Mouse (Mus musculus) left cerebral cortex, postnatal 14 days (tissue): ENCODE results near the gene Azin2. TPM values are rescaled to one million over a fixed set of nuclear protein-coding genes. Genes with fewer than 3 reads are reported as not detected.

Experiments
- DNase-seq, 2 experiments: peaks; one replicate each; pipeline ENCODE4 v3.0.0; 2021 to 2022; ENCODE audit warnings: low spot score in 2 of 2, mixed read lengths in 1 of 2
- intact Hi-C: fragments of 180-260 bp; cut with DNase I; formaldehyde crosslinking; loops from one replicate; pipeline ENCODE4 v1.15.1; 2025
- long read RNA-seq, 2 experiments: library from polyadenylated mRNA; stranded (forward); transcript quantifications; one replicate each; pipeline ENCODE4 v2.0.0; 2021
- total RNA-seq, 2 experiments: library from RNA; stranded (reverse); gene quantifications; 2 replicates each; pipeline ENCODE4 v1.2.3; 2021

Gene Azin2
- total RNA-seq, result 10 to 100 TPM; 42.1 to 43.5 TPM
- long read RNA-seq, experiment 1, transcript Azin2-201 (11 exons, 2,063 nt), result major isoform, 31 of 80 reads
- long read RNA-seq, experiment 1, partial matches to known transcripts, result 17 of 80 reads
- long read RNA-seq, experiment 1, other reads (novel, unspliced or antisense), result 32 of 80 reads
- long read RNA-seq, experiment 2, transcript Azin2-201 (11 exons, 2,063 nt), result major isoform, 16 of 68 reads
- long read RNA-seq, experiment 2, partial matches to known transcripts, result 17 of 68 reads
- long read RNA-seq, experiment 2, other reads (novel, unspliced or antisense), result 31 of 68 reads

DNA sequence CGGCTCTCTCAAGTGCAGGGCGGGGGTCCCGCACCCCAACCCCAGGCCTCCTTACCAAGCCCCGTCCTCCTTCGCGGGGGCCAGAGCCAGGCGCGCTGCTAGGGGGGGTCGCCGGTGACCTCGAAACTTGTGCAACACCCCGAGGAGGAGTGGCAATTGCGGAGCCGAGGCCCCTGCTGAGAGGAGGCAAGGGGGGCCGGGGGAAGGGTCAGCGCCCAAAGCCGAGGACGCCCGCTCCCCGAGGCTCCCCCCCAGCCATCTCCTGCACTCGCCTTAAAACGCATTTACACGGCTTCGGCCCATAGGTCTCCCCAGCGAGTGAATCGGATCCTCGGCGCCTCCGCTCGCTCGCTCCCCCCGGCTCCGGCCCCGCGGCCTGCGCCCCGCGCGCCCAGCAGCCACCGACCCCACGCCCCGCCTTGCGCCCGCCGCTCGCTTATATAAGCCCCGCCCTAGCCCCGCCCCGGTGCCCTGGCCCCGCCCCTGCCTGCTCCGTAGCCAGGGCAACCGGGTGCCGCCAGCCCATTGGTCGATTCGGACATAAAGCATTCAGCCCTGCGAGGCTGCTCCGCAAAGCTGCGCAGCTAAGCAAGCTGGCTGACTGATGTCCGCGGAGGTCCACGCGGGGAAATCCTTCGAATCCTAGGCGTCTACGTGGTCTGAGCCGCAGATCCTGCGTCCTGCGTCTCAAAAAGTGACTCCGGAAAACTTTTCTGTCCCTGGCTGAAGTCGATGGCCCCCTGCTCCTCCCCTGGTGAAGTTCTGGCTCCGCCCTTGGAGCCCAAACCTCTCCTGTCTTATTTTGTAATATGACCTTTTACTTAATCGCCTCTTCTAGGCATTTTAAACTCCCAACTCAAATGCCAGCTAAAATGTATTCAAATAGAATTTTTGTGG, at the start of gene Azin2:
TSS of gene Azin2 (minus strand) at position 414 of the 897 bp plus-strand sequence.
- DNase-seq, result peak; percentile 93
- intact Hi-C loops, result loop anchor here (2.0 kb wide), 1 partner anchor 121 kb away; no protein-coding TSS in a partner anchor

- no peak for DNase-seq
These were observed 49.4 kb upstream of the Azin2 start for GRCm38 (mm10) chr4:129011604-129012121.

GRCm38 (mm10) chr4:129009521-129009920, 47.3 kb upstream of the Azin2 start:
- intact Hi-C loops, result no loop called here
- no peak for DNase-seq

More at GRCm38 (mm10) chr4:129011604-129012121, 49.4 kb upstream of the Azin2 start:
- intact Hi-C loops, result no loop called here

- intact Hi-C loops, result no loop called here
- DNase-seq, result no peak
These were observed 46.4 kb upstream of the Azin2 start for GRCm38 (mm10) chr4:129008672-129009071.

GRCm38 (mm10) chr4:129008006-129008519, 45.8 kb upstream of the Azin2 start:
- intact Hi-C loops, result no loop called here
- DNase-seq, result no peak

DNA sequence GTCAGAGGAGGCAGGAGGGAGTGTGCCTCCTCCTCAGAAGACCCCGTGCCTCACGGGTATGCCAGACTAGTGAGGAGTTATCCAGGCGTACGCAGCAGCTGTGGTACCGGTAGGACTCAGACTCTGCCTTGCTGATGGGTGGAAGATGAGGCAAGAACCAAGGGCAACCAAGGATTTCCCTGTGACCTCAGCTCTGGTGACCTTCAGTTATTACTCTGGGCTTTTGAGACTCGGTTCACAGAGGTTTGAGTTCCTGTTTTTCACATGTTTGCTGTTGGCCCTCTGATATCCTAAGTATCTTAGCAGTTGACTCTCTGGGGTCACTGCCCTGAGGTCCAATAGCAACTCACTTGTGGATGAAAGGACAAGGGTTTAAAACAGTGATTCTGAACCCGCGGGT, 41.5 kb upstream of the Azin2 start:
- intact Hi-C loops, result no loop called here
- no peak for DNase-seq

- DNase-seq, result no peak
- intact Hi-C loops, result no loop called here
These were observed 38.5 kb upstream of the Azin2 start for GRCm38 (mm10) chr4:129000786-129001185.

DNA sequence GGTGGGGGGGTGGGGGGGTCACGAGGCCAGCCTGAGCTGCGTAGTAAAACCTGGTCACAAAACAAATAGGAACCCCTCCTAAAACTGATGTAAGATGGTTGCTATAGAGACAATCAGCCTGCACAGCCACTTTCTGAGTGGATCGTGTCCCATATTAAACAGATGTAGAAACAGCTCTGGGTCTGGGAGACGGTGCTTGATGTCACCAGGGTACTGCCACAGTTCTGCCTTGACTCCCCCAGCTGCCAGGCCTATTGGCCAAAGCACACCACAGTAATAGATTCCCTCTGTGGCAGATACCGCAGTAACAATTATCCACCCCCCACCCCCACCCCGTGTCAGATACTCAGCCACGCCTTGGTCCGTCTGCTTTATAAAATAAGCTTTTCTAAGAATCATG, 36.2 kb upstream of the Azin2 start:
- intact Hi-C loops, result no loop called here
- no peak for DNase-seq

DNA sequence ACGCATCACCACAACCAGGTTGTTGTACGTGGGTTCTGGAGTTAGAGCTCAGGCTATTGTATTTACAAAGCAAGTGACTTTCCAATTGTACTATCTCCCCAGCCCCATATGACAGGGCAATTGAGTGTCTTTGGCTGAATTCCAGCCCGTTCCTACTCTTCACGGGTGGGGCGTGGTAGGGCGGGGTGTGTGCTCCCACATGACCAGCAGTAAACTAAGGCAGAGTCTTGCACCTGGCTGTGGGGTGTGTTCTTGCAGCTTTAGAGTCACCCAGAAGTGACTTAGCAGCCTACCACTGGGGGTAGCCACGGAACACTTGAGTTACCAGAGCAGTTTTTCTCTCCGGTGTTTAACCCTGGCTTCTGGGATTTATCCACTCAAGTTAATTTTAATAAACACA, 35.0 kb upstream of the Azin2 start:
- DNase-seq, result no peak
- intact Hi-C loops, result no loop called here

- intact Hi-C loops, result no loop called here
- DNase-seq, result no peak
These were observed 33.0 kb upstream of the Azin2 start for GRCm38 (mm10) chr4:128995238-128995637.

GRCm38 (mm10) chr4:128993675-128994074, 31.4 kb upstream of the Azin2 start:
- intact Hi-C loops, result no loop called here
- no peak for DNase-seq

DNA sequence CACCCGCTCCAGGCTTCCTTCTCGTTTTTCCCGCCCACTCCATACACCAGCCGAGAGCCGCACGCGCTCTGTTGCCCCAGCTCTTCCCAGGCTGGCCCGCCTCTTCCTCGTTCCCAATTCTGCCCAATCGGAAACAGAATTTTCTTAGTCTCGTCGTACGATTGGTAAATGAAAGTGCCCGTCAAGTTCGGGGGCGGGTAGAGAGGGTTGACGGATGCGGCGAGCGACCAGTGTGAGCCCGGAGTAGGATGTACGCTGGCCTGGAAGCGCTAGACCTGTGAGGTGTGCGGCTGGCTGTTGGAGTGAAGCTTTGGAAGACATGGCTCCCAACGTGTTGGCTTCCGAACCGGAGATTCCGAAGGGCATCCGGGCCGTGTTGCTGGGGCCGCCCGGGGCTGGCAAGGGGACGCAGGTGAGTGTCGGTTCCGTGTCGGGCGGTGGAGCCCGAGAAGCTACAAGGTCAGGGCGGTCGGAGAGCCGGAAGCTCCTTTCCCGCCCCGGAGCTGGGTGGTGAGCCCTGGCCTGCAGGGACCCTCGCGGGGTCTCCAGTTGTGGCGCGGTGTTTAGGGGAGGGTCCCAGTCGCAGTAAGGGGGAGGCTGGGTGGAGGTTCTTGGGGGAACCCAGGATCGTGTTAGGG, 30.9 kb upstream of the Azin2 start:
- intact Hi-C loops, result no loop called here
- DNase-seq, result peak; percentile 95 to 97

- DNase-seq, result no peak
- intact Hi-C loops, result no loop called here
These were observed 29.9 kb upstream of the Azin2 start for GRCm38 (mm10) chr4:128992176-128992575.

DNA sequence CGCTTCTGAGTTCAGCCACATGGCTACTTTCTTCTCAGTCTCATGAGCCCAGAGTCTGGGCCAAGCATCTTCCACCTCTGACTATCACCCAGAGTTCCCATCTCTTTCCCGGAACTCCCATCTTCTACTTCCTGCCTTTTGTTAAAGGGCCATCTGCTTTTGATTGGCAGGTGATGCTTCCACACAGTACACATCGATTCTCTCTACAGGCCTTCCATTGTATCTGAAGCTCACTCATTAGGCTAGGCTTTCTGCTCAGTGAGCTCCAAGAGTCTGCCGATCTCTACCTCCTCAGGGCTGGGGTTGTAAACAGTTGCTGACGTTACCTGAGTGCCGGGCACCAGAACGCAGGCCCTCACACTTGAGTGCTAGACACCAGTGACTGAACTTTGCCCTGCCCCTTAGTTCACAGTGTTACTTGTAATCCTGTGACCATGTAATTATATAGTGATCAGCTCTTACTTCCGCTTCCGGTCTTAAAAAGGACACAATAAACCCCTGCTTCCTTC, 29.3 kb upstream of the Azin2 start, which contains the start of gene Ak2:
TSS of gene Ak2 (plus strand) at position 459 of the 509 bp plus-strand sequence.
- intact Hi-C loops, result no loop called here
- no peak for DNase-seq

DNA sequence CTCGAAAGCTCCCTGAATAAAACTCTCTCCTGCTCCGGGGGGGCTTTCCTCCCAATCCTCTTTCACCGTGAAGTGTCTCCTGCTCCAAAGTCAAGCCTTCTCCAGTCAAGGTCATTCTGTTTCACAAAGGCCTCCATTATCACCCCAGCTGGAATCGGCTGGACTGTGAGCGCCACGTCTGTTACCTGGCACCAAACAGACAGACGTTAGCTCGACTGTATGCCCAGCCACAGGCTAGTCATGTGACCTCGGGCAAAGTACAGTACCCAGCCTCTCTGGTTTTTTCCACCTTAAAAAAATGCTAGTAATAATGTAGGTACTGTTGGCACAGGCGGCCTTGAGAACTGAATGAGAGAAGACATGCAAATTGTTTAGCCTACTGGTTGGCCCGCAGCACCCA, 27.4 kb upstream of the Azin2 start:
- no peak for DNase-seq
- intact Hi-C loops, result no loop called here

DNA sequence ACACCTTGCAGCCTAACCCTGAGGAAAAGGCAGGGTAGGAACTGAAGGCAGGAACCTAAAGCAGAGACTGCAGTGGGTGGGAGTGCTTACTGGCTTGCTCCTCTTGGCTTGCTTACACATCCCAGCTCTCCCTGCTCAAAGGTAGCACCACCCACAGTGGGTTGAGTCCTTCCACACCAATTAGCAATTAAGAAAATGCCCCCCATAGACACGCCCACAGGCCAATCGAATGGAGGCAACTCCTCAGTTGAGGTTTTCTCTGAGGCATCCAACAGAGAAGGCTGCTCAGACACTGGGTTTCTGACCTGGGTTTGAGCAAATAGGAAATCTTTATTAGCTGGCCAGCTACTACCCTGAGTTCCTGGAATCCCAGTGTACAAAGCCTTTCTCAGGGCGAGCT, 26.7 kb upstream of the Azin2 start:
- DNase-seq, result no peak
- intact Hi-C loops, result no loop called here

GRCm38 (mm10) chr4:128984600-128984999, 22.4 kb upstream of the Azin2 start:
- DNase-seq, result no peak
- intact Hi-C loops, result no loop called here

- intact Hi-C loops, result no loop called here
- no peak for DNase-seq
These were observed 21.4 kb upstream of the Azin2 start for GRCm38 (mm10) chr4:128983656-128984055.

- intact Hi-C loops, result no loop called here
- no peak for DNase-seq
These were observed 20.9 kb upstream of the Azin2 start for GRCm38 (mm10) chr4:128983151-128983550.

DNA sequence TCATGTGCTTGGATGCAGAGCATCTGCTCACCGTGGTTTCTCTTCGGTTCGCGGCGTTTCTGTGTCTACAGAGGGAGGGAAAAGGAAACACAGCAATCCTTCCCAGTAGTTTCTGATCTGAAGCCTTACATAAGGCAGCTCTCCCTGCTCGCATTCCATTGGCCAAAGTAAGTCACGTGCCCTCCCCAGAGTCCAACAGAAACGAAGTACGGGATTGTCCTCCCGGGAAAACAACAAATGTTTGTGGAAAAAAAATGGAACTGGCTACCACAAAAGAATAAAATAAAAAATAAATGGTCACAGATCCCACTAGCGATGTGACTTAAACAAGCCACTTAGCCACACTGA, 19.6 kb upstream of the Azin2 start:
- intact Hi-C loops, result no loop called here
- no peak for DNase-seq
